Mouse (Mus musculus) midbrain, embryonic 12.5 days (tissue): Measurements from ENCODE around the gene Tas2r135. TPM values are rescaled to one million over a fixed set of nuclear protein-coding genes. Genes with fewer than 3 reads are reported as not detected.

Experiments used
- ATAC-seq: fragments of 200-750 bp; cut with Nextera tagmentation; 2 replicates; pipeline ENCODE4 v1.8.0; 2017; ENCODE audit warnings: low read depth, moderate TSS enrichment, moderate library complexity; ENCODE audit not compliant: low FRiP score
- H3K27ac ChIP-seq: fragments of 300-500 bp; sonication (generic); replicated peaks from 2 replicates; pipeline ENCODE4 v1.5.1; 2016; ENCODE audit warnings: mild to moderate bottlenecking
- H3K27me3 ChIP-seq: fragments of 300-500 bp; sonication (generic); 2 replicates; pipeline ENCODE4 v1.6.1; 2016; ENCODE audit warnings: mild to moderate bottlenecking
- H3K36me3 ChIP-seq: fragments of 300-500 bp; sonication (generic); 2 replicates; pipeline ENCODE4 v1.6.1; 2016
- H3K4me1 ChIP-seq: fragments of 300-500 bp; sonication (generic); 2 replicates; pipeline ENCODE4 v1.6.1; 2016
- H3K4me2 ChIP-seq: fragments of 300-500 bp; sonication (generic); replicated peaks from 2 replicates; pipeline ENCODE4 v1.6.1; 2016; ENCODE audit warnings: mild to moderate bottlenecking, moderate library complexity
- H3K4me3 ChIP-seq: fragments of 300-500 bp; sonication (generic); 2 replicates; pipeline ENCODE4 v1.5.1; 2016; ENCODE audit warnings: mild to moderate bottlenecking
- H3K9ac ChIP-seq: fragments of 300-500 bp; sonication (generic); replicated peaks from 2 replicates; pipeline ENCODE4 v1.6.1; 2016; ENCODE audit warnings: mild to moderate bottlenecking, moderate library complexity
- H3K9me3 ChIP-seq: fragments of 300-500 bp; sonication (generic); 2 replicates; pipeline ENCODE4 v1.6.1; 2016; ENCODE audit warnings: mild to moderate bottlenecking
- WGBS: fragments of 180-500 bp; shearing (Covaris S2); methylation state at CpG from one replicate; pipeline ENCODE4 v1.1.7; 2016; 5-methylcytosine and 5-hydroxymethylcytosine counted together
- polyA plus RNA-seq: library from polyadenylated mRNA; unstranded; fragments of >200 nt; fragmentation: Nextera tagmentation; extraction: Ambion mirVana; gene quantifications from 2 replicates; pipeline ENCODE4 v1.2.1, GENCODE M21; 2016

Tas2r135 gene
- polyA plus RNA-seq, 1 experiment from 2014 or later = not detected

GRCm38 (mm10) chr6:42398285-42398684, 6.9 kb upstream of the Tas2r135 start:
- no peak for ATAC-seq
- Histone ChIP-seq H3K9me3 (no peaks in the 10 kb centered on the region), H3K9ac (no peak overlapping the region), H3K36me3 (no peaks in the 10 kb centered on the region), H3K4me1 (no peaks in the 10 kb centered on the region), H3K4me3 (no peak overlapping the region), H3K27me3 (no peaks in the 10 kb centered on the region), H3K27ac (no peak overlapping the region), H3K4me2 (no peak overlapping the region)
- WGBS = 89% methylated on average over 3 of the region's 3 CpGs

DNA sequence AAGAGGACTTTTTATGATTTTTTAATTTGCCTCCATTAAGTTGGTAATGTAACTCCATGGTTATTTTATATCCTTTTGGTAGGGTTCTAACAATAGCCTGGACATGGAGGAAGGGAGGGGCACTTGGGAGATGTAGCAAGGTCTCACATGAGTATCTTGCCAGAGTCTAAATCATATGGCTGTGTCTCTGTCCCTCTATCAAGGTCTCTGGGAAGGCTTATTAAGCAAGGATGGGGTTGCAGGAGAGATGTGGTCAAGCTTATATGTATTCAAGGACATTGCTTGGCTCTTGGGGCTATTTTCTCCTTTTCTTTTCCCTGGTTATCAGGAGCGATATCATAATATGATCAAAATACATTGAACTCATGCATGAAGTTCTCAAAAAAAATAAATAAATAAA, 6.2 kb upstream of the Tas2r135 start:
- Histone ChIP-seq H3K27ac (no peak overlapping the region), H3K9me3 (no peaks in the 10 kb centered on the region), H3K36me3 (no peaks in the 10 kb centered on the region), H3K4me2 (no peak overlapping the region), H3K27me3 (no peaks in the 10 kb centered on the region), H3K9ac (no peak overlapping the region), H3K4me3 (no peak overlapping the region), H3K4me1 (no peaks in the 10 kb centered on the region)
- WGBS = 95% methylated on average over 1 of the region's 1 CpGs
- no peak for ATAC-seq

DNA sequence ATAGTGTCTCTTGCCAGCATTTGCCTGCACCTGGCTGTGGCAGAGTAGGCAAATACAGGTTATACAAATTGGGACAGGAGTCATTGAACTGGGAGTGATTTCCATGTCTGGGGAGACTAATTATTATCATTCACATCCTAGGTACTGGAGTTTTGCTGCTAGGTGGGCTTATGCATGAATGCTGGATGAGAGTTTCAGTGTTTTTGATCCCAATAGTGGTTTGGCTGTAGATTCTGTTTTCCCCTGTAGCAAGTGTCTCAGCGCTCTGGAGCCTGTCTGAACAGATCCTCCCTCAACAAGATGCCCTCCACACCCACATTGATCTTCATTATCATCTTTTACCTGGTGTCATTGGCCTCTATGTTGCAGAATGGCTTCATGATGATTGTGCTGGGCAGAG, 5.3 kb upstream of the Tas2r135 start, which contains the start of gene Tas2r143:
Gene Tas2r143 (plus strand): TSS at position 301 of the 400 bp plus-strand sequence.
- Histone ChIP-seq H3K9me3 (no peaks in the 10 kb centered on the region), H3K36me3 (no peaks in the 10 kb centered on the region), H3K27me3 (no peaks in the 10 kb centered on the region), H3K4me1 (no peaks in the 10 kb centered on the region), H3K27ac (no peak within 1 kb of the TSS), H3K4me2 (no peak within 1 kb of the TSS), H3K4me3 (no peak within 1 kb of the TSS), H3K9ac (no peak within 1 kb of the TSS)
- ATAC-seq = no peak
- 79% methylated on average over 1 of the region's 1 CpGs for WGBS

DNA sequence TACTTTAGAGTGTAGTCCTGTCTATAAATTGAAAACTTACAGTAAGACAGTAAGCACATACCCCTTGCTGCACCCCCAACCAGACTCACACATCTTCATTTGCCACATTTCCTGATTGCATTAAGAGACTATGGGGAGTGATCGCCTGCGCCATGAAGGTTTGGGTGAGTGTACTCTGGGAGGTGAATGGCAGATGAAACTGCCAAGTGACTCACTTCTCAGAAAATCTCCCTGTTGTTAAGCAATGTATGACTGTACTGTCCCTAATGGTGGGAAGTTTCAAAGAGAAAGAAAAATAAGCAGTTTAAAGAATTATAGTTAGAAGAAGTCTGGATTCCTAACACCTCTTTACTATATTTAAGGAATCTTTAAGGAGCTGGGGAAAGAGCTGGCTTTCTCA, 14.2 kb downstream of the Tas2r135 start:
- WGBS = 90% methylated on average over 2 of the region's 2 CpGs
- Histone ChIP-seq H3K27me3 (no peaks in the 10 kb centered on the region), H3K4me1 (no peaks in the 10 kb centered on the region), H3K27ac (no peak overlapping the region), H3K36me3 (no peaks in the 10 kb centered on the region), H3K4me2 (no peak overlapping the region), H3K9me3 (no peaks in the 10 kb centered on the region), H3K9ac (no peak overlapping the region), H3K4me3 (no peak overlapping the region)
- ATAC-seq = no peak

GRCm38 (mm10) chr6:42421439-42421838, 16.2 kb downstream of the Tas2r135 start:
- no peak overlapping the region for H3K4me3 ChIP-seq
- no peaks in the 10 kb centered on the region for H3K27me3 ChIP-seq
- H3K9me3 ChIP-seq = no peaks in the 10 kb centered on the region
- H3K27ac ChIP-seq = no peak overlapping the region
- H3K36me3 ChIP-seq = no peaks in the 10 kb centered on the region
- no peak overlapping the region for H3K4me2 ChIP-seq
- no peak for ATAC-seq
- H3K4me1 ChIP-seq = no peaks in the 10 kb centered on the region
- 78% methylated on average over 2 of the region's 2 CpGs for WGBS
- H3K9ac ChIP-seq = no peak overlapping the region

GRCm38 (mm10) chr6:42424472-42424871, 19.2 kb downstream of the Tas2r135 start:
- no peaks in the 10 kb centered on the region for H3K9me3 ChIP-seq
- no peak overlapping the region for H3K9ac ChIP-seq
- no peaks in the 10 kb centered on the region for H3K27me3 ChIP-seq
- no peak for ATAC-seq
- 95% methylated on average over 3 of the region's 3 CpGs for WGBS
- no peak overlapping the region for H3K4me3 ChIP-seq
- no peaks in the 10 kb centered on the region for H3K36me3 ChIP-seq
- H3K27ac ChIP-seq = no peak overlapping the region
- H3K4me2 ChIP-seq = no peak overlapping the region
- H3K4me1 ChIP-seq = no peaks in the 10 kb centered on the region

DNA sequence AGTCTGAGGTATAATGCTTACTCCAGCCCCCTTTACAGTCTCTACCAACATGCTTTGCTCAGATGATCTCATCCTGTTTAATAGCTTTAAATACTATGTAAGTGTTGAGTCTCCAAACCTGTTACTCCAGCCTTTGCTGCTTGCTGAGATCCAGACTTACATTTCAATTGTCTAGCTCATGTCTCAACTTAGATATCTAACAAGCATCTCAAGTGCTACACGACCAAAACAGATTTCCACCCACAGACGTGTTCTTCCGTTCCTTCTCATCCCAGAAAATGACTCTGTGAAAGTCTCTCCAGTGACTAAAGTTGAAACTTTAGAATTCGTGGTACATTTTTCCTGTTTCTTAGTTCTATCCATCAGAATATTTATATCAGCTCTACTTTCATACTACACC, 21.1 kb downstream of the Tas2r135 start:
- H3K4me3 ChIP-seq = no peak overlapping the region
- no peak overlapping the region for H3K27ac ChIP-seq
- H3K27me3 ChIP-seq = no peaks in the 10 kb centered on the region
- no peaks in the 10 kb centered on the region for H3K9me3 ChIP-seq
- H3K9ac ChIP-seq = no peak overlapping the region
- no peak overlapping the region for H3K4me2 ChIP-seq
- 89% methylated on average over 4 of the region's 4 CpGs for WGBS
- no peak for ATAC-seq
- no peaks in the 10 kb centered on the region for H3K4me1 ChIP-seq
- no peaks in the 10 kb centered on the region for H3K36me3 ChIP-seq

GRCm38 (mm10) chr6:42433554-42433953, 28.3 kb downstream of the Tas2r135 start:
- ATAC-seq = no peak

GRCm38 (mm10) chr6:42434446-42434845, 29.2 kb downstream of the Tas2r135 start, which contains the start of gene Tas2r126:
Gene Tas2r126 (plus strand): TSS chr6:42434535.
- Histone ChIP-seq H3K9me3 (no peaks in the 10 kb centered on the region), H3K36me3 (no peaks in the 10 kb centered on the region), H3K27me3 (no peaks in the 10 kb centered on the region), H3K27ac (no peak within 1 kb of the TSS), H3K4me2 (no peak within 1 kb of the TSS), H3K4me1 (no peaks in the 10 kb centered on the region), H3K9ac (no peak within 1 kb of the TSS), H3K4me3 (no peak within 1 kb of the TSS)
- 90% methylated on average over 6 of the region's 6 CpGs for WGBS
- ATAC-seq = no peak

More at GRCm38 (mm10) chr6:42433554-42433953, 28.3 kb downstream of the Tas2r135 start:
- H3K4me3 ChIP-seq = no peak overlapping the region
- H3K9ac ChIP-seq = no peak overlapping the region
- no peaks in the 10 kb centered on the region for H3K36me3 ChIP-seq
- H3K27me3 ChIP-seq = no peaks in the 10 kb centered on the region
- no peak overlapping the region for H3K4me2 ChIP-seq
- H3K4me1 ChIP-seq = no peaks in the 10 kb centered on the region
- 57% methylated on average over 2 of the region's 2 CpGs for WGBS
- no peaks in the 10 kb centered on the region for H3K9me3 ChIP-seq
- no peak overlapping the region for H3K27ac ChIP-seq

DNA sequence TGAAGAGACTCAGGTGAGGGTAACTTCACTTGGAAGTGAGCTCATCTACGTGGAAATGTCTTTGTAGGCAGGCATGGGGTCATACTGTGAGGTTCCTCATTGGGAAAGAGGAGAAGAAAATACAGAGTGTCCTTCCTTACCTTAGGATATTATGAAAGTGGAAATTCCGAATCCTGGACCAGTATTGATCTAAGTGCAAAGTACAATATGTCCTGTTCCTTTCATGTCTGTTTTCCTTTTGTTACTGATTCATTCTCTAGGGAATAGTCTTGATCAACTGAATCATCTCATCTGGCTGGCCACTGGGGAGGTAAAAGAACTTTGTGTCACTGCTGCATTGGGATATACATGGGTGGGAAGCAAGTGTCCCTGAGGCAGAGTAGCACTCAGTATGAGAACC, 30.3 kb downstream of the Tas2r135 start:
- Histone ChIP-seq H3K36me3 (no peaks in the 10 kb centered on the region), H3K4me2 (no peak overlapping the region), H3K4me3 (no peak overlapping the region), H3K27ac (no peak overlapping the region), H3K4me1 (no peaks in the 10 kb centered on the region), H3K9me3 (no peaks in the 10 kb centered on the region), H3K9ac (no peak overlapping the region), H3K27me3 (no peaks in the 10 kb centered on the region)
- no peak for ATAC-seq
- 76% methylated on average over 2 of the region's 2 CpGs for WGBS

DNA sequence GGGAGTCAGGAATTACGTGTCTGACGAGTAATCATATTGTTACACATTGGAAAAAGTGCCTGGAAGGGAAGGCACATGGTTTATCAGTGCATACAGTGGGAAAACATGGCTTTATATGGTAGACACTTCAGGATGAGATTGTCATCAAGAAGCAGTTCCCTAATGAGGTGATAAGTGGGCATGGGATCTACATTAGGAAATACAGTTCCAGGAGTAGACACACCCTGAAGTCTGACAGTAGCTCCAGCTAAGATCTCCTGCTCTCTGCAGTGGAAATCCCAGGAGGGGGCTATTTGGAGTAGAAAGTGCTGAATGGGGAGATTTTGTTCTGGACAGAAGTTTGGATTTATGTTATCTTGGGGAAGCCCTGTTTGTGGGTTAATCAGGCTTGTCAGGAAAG, 36.2 kb downstream of the Tas2r135 start:
- ATAC-seq = no peak
- Histone ChIP-seq H3K4me1 (no peaks in the 10 kb centered on the region), H3K36me3 (no peaks in the 10 kb centered on the region), H3K9me3 (no peaks in the 10 kb centered on the region), H3K27ac (no peak overlapping the region), H3K27me3 (no peaks in the 10 kb centered on the region), H3K4me3 (no peak overlapping the region), H3K9ac (no peak overlapping the region), H3K4me2 (no peak overlapping the region)
- 81% methylated on average over 2 of the region's 2 CpGs for WGBS

DNA sequence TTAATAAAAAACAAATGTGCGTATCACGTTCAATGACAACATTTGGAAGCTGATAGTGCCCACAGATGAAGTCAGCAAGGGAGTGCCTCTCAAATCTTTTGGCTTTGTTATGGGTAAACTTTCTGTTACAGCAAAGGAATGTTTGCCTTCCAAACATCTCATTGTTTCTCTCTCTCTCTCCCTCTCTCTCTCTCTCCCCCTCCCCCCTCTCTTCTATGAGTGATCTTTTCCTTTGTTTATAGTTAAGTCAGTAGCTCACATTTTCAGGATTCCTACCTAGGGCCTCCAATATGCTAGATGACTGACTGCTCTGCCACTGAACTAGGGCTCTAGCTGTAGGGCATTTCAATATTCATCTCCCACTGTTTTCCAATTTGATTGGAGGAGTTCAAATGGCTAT, 39.3 kb downstream of the Tas2r135 start:
- H3K4me1 ChIP-seq = no peaks in the 10 kb centered on the region
- no peak overlapping the region for H3K9ac ChIP-seq
- no peak overlapping the region for H3K4me3 ChIP-seq
- H3K4me2 ChIP-seq = no peak overlapping the region
- no peak overlapping the region for H3K27ac ChIP-seq
- WGBS = 86% methylated on average over 2 of the region's 2 CpGs
- no peak for ATAC-seq
- H3K27me3 ChIP-seq = no peaks in the 10 kb centered on the region
- H3K9me3 ChIP-seq = no peaks in the 10 kb centered on the region
- H3K36me3 ChIP-seq = no peaks in the 10 kb centered on the region

DNA sequence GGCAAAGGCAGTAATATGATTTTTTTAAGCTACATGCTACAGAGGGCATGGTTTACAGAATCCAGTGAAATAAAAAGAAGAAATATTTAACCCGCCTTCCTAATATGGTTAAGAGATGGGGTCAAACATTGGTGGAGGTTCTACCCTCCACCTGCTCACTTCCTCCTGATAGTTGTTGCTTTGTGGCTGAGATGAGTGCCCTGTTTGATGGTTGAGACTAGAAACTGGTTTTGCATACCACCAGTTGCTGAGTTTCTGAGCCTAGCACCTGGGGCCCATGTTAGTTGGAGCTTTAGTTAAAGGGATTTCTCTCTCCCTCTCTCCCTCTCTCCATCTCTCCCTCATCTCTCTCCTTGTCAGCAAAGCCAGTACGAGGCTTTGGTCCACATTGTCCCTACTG, 42.1 kb downstream of the Tas2r135 start:
- Histone ChIP-seq H3K36me3 (no peaks in the 10 kb centered on the region), H3K27me3 (no peaks in the 10 kb centered on the region), H3K9me3 (no peaks in the 10 kb centered on the region), H3K4me2 (no peak overlapping the region), H3K27ac (no peak overlapping the region), H3K4me3 (no peak overlapping the region), H3K9ac (no peak overlapping the region), H3K4me1 (no peaks in the 10 kb centered on the region)
- no peak for ATAC-seq
- 81% methylated on average over 2 of the region's 2 CpGs for WGBS
